In genomic region chr3:90224331-90224730, GRCm38 (mm10) we compare ENCODE assay signal across 14 mouse cellular contexts.
"Had no signal": no experiment of that assay in that cellular context is flagged by ENCODE, and none has a peak within 500 bp of the region (broad histone marks: within the 10 kb centered on the region; RNA-seq: fewer than 3 reads in every experiment).

No protein-coding gene starts in this region.

- H3K4me3 ChIP-seq: kidney, embryonic 15.5 days; left cerebral cortex, adult 2 months; limb, embryonic 10.5 days; liver, embryonic 13.5 days; megakaryocyte, embryonic 14.5 days; midbrain, embryonic 12.5 days; neural tube, embryonic 13.5 days had no signal

- H3K27me3 ChIP-seq: kidney, embryonic 15.5 days; liver, embryonic 13.5 days; megakaryocyte, embryonic 14.5 days; midbrain, embryonic 12.5 days; neural tube, embryonic 13.5 days had no signal

- ATAC-seq: midbrain, embryonic 16.5 days had no signal

- H3K4me2 ChIP-seq: kidney, embryonic 15.5 days; liver, embryonic 13.5 days; lung, embryonic 14.5 days; midbrain, embryonic 12.5 days; neural tube, embryonic 13.5 days had no signal

- H3K9ac ChIP-seq: kidney, embryonic 15.5 days; liver, embryonic 13.5 days; lung, embryonic 14.5 days; midbrain, embryonic 12.5 days; neural tube, embryonic 13.5 days had no signal

- DNase-seq: kidney, adult 2 months; kidney, postnatal 25 days; liver, embryonic 13.5 days; lung, embryonic 14.5 days; lung, postnatal 14 days; right cerebral cortex, postnatal 25 days had no signal

- H3K36me3 ChIP-seq: liver, embryonic 13.5 days had no signal

- H3K27ac ChIP-seq: kidney, embryonic 15.5 days; left cerebral cortex, adult 2 months; limb, embryonic 10.5 days; liver, embryonic 13.5 days; macrophage; midbrain, embryonic 12.5 days; neural tube, embryonic 13.5 days had no signal

- H3K9me3 ChIP-seq: kidney, embryonic 15.5 days; limb, embryonic 10.5 days; liver, embryonic 13.5 days; megakaryocyte, embryonic 14.5 days; midbrain, embryonic 12.5 days; neural tube, embryonic 13.5 days had no signal
